17 mouse cellular contexts compared by ENCODE assay signal in the genomic region with DNA sequence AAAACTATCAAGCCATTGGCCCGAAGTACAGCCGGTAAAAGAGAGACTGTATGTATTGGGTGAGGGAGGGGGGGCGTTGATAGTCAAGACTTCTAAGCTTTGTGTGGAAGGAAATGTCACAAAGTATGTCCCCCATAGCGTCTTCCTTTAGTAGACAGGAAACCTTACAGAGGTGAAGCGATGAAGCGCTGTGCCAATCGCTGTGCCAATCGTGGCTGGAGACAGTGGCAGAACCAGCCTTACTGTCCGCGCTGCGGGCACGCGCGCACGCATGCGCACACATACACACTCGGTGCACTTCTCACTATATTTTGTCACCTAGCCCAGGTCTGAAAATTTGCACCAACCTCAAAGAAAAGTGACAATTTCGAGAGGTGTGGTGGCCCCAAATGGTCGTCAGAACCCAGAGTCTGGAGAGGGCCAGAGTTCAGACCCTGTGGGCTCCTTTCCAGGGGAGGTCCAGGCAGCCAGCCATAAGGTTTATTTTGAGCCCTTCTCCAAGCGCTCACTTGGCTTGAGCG. TPM values are rescaled to one million over a fixed set of nuclear protein-coding genes. Genes with fewer than 3 reads are reported as not detected.
DNase-seq lines count a peak whose midpoint lies in the region; ATAC-seq lines count a peak whose summit lies in the region.
"Had no signal": no experiment of that assay in that cellular context is flagged by ENCODE, and none has a peak within 500 bp of the region (broad histone marks: within the 10 kb centered on the region; RNA-seq: fewer than 3 reads in every experiment).

No protein-coding gene starts in this region.

- ATAC-seq in forebrain, embryonic 15.5 days (replicated peaks) = no peak
- ATAC-seq in forebrain, embryonic 11.5 days (replicated peaks; ENCODE audit: low FRiP score) = no peak
- ATAC-seq in limb, embryonic 12.5 days (ENCODE audit: insufficient number of reproducible peaks, insufficient read depth, low FRiP score, low TSS enrichment, low read depth) = no peak
- ATAC-seq in midbrain, embryonic 13.5 days = no peak

- peak overlapping the region; percentile 44 for H3K4me2 ChIP-seq in forebrain, embryonic 15.5 days (replicated peaks)
- H3K4me2 ChIP-seq in forebrain, embryonic 11.5 days (ENCODE audit: low read depth, low read length, severe bottlenecking) = no peak overlapping the region
- 0 out of 2 replicates have a peak overlapping the region, but pooled peaks have one; percentile 2 for H3K4me2 ChIP-seq in limb, embryonic 12.5 days
- H3K4me2 ChIP-seq in midbrain, embryonic 13.5 days (replicated peaks) = peak overlapping the region; percentile 23; the same call in 1 of the 2 replicates
- H3K4me2 ChIP-seq: embryonic facial prominence, embryonic 12.5 days; liver, embryonic 11.5 days; midbrain, embryonic 12.5 days had no signal

- no peak overlapping the region for H3K9ac ChIP-seq in forebrain, embryonic 15.5 days (replicated peaks)
- H3K9ac ChIP-seq in forebrain, embryonic 11.5 days (ENCODE audit: low read length) = no peak overlapping the region
- H3K9ac ChIP-seq in limb, embryonic 12.5 days (replicated peaks) = no peak overlapping the region
- no peak overlapping the region for H3K9ac ChIP-seq in midbrain, embryonic 13.5 days (replicated peaks)
- H3K9ac ChIP-seq: embryonic facial prominence, embryonic 12.5 days; midbrain, embryonic 12.5 days had no signal

- no peaks in the 10 kb centered on the region for H3K9me3 ChIP-seq in forebrain, embryonic 15.5 days
- H3K9me3 ChIP-seq in forebrain, embryonic 11.5 days (ENCODE audit: control insufficient read depth, low read length) = no peaks in the 10 kb centered on the region
- no peaks in the 10 kb centered on the region for H3K9me3 ChIP-seq in limb, embryonic 12.5 days
- H3K9me3 ChIP-seq in limb, embryonic 10.5 days (replicated peaks) = no peaks in the 10 kb centered on the region
- H3K9me3 ChIP-seq in midbrain, embryonic 13.5 days = no peaks in the 10 kb centered on the region
- H3K9me3 ChIP-seq: embryonic facial prominence, embryonic 12.5 days; midbrain, embryonic 12.5 days had no signal

- peaks cover 21% of the 10 kb centered on the region for H3K4me1 ChIP-seq in forebrain, embryonic 15.5 days
- no peaks in the 10 kb centered on the region for H3K4me1 ChIP-seq in forebrain, embryonic 11.5 days (replicated peaks; ENCODE audit: control insufficient read depth, insufficient read depth, low read length)
- H3K4me1 ChIP-seq in limb, embryonic 12.5 days (replicated peaks) = peaks cover 5% of the 10 kb centered on the region
- peaks cover 27% of the 10 kb centered on the region for H3K4me1 ChIP-seq in limb, embryonic 10.5 days
- H3K4me1 ChIP-seq in midbrain, embryonic 13.5 days (replicated peaks) = peaks cover 3% of the 10 kb centered on the region

- no peak for DNase-seq in forebrain, embryonic 11.5 days (ENCODE audit: low spot score)
- DNase-seq in limb, embryonic 10.5 days (ENCODE audit: low spot score) = no peak
- DNase-seq in skeletal muscle tissue, adult 2 months (ENCODE audit: low read depth, low spot score) = peak; percentile 18
- DNase-seq in ovary, postnatal 36 days (ENCODE audit: low spot score) = no peak
- DNase-seq: adrenal gland, adult 8-10 months; cerebellum, adult 11 months; kidney, postnatal 4 days; lung, adult 2 months; lung, postnatal 4 days had no signal

- WGBS in forebrain, embryonic 15.5 days = 41% methylated on average over 21 of the region's 21 CpGs
- WGBS in forebrain, embryonic 11.5 days = 41% methylated on average over 21 of the region's 21 CpGs
- 37% methylated on average over 21 of the region's 21 CpGs for WGBS in limb, embryonic 12.5 days
- 40% methylated on average over 21 of the region's 21 CpGs for WGBS in limb, embryonic 10.5 days
- 48% methylated on average over 21 of the region's 21 CpGs for WGBS in midbrain, embryonic 13.5 days

- H3K36me3 ChIP-seq in forebrain, embryonic 15.5 days = no peaks in the 10 kb centered on the region
- no peaks in the 10 kb centered on the region for H3K36me3 ChIP-seq in forebrain, embryonic 11.5 days (ENCODE audit: control insufficient read depth, insufficient read depth, low read length)
- H3K36me3 ChIP-seq in limb, embryonic 12.5 days = no peaks in the 10 kb centered on the region
- H3K36me3 ChIP-seq in limb, embryonic 10.5 days = no peaks in the 10 kb centered on the region
- no peaks in the 10 kb centered on the region for H3K36me3 ChIP-seq in midbrain, embryonic 13.5 days
- H3K36me3 ChIP-seq: embryonic facial prominence, embryonic 12.5 days; midbrain, embryonic 12.5 days had no signal

- H3K27me3 ChIP-seq in forebrain, embryonic 15.5 days = peaks cover 57% of the 10 kb centered on the region
- peaks cover 57% of the 10 kb centered on the region for H3K27me3 ChIP-seq in forebrain, embryonic 11.5 days (ENCODE audit: control insufficient read depth, insufficient read depth, low read length)
- H3K27me3 ChIP-seq in limb, embryonic 12.5 days = peaks cover 71% of the 10 kb centered on the region
- peaks cover 80% of the 10 kb centered on the region for H3K27me3 ChIP-seq in limb, embryonic 10.5 days (ENCODE audit: low read depth, poor library complexity, severe bottlenecking)
- H3K27me3 ChIP-seq in midbrain, embryonic 13.5 days = peaks cover 76% of the 10 kb centered on the region

- H3K4me3 ChIP-seq in forebrain, embryonic 15.5 days = 0 out of 2 replicates have a peak overlapping the region, but pooled peaks have one; percentile 6
- H3K4me3 ChIP-seq in forebrain, embryonic 11.5 days (ENCODE audit: low read depth, low read length) = no peak overlapping the region
- no peak overlapping the region for H3K4me3 ChIP-seq in limb, embryonic 12.5 days (replicated peaks)
- no peak overlapping the region for H3K4me3 ChIP-seq in limb, embryonic 10.5 days
- 0 out of 2 replicates have a peak overlapping the region, but pooled peaks have one; percentile 2 for H3K4me3 ChIP-seq in midbrain, embryonic 13.5 days (replicated peaks)
- H3K4me3 ChIP-seq: embryonic facial prominence, embryonic 12.5 days; midbrain, embryonic 12.5 days had no signal

- no peak overlapping the region for H3K27ac ChIP-seq in forebrain, embryonic 15.5 days (replicated peaks)
- H3K27ac ChIP-seq in forebrain, embryonic 11.5 days (ENCODE audit: low read depth, low read length) = no peak overlapping the region
- H3K27ac ChIP-seq in limb, embryonic 12.5 days = no peak overlapping the region
- H3K27ac ChIP-seq in limb, embryonic 10.5 days = no peak overlapping the region
- no peak overlapping the region for H3K27ac ChIP-seq in midbrain, embryonic 13.5 days
- H3K27ac ChIP-seq: embryonic facial prominence, embryonic 12.5 days; midbrain, embryonic 12.5 days had no signal

RNA-seq across cellular contexts. Expression of gene Neurog3, which starts 5.1 kb away (rescaled TPM):
- 0.24 TPM in 1 of 2 replicates, not detected in the other for polyA plus RNA-seq in forebrain, embryonic 15.5 days (2015; fragmentation: Nextera tagmentation; extraction: Ambion mirVana)
- polyA plus RNA-seq in forebrain, embryonic 11.5 days (2014; fragmentation: Nextera tagmentation; extraction: Ambion mirVana) = 0.23 and 0.48 TPM in 2 replicates
- polyA plus RNA-seq in limb, embryonic 12.5 days (2016; fragmentation: Nextera tagmentation; extraction: Ambion mirVana) = not detected in 2 replicates
- polyA plus RNA-seq in limb, embryonic 10.5 days (2016; fragmentation: Nextera tagmentation; extraction: Ambion mirVana) = not detected in 2 replicates
- polyA plus RNA-seq in midbrain, embryonic 13.5 days (2015; fragmentation: Nextera tagmentation; extraction: Ambion mirVana) = 0.48 and 0.65 TPM in 2 replicates
- polyA plus RNA-seq: heart, postnatal 0 days; kidney, embryonic 14.5 days; liver, embryonic 11.5 days; lung, adult 2 months; midbrain, embryonic 12.5 days had no signal

RNA-seq across cellular contexts. Expression of gene Fam241b, which starts 15.9 kb away (rescaled TPM):
- polyA plus RNA-seq in forebrain, embryonic 15.5 days (2015; fragmentation: Nextera tagmentation; extraction: Ambion mirVana) = 149 and 150 TPM in 2 replicates
- 8.0 and 9.3 TPM in 2 replicates for polyA plus RNA-seq in forebrain, embryonic 11.5 days (2014; fragmentation: Nextera tagmentation; extraction: Ambion mirVana)
- polyA plus RNA-seq in limb, embryonic 12.5 days (2016; fragmentation: Nextera tagmentation; extraction: Ambion mirVana) = 18.7 and 19.0 TPM in 2 replicates
- 9.0 and 12.6 TPM in 2 replicates for polyA plus RNA-seq in limb, embryonic 10.5 days (2016; fragmentation: Nextera tagmentation; extraction: Ambion mirVana)
- polyA plus RNA-seq in midbrain, embryonic 13.5 days (2015; fragmentation: Nextera tagmentation; extraction: Ambion mirVana) = 110 and 118 TPM in 2 replicates

Comparison
In these comparisons a context has a peak if more than half of its experiments do, and no peak if none do; other contexts are left out.
1. H3K4me3 ChIP-seq: peak in forebrain, embryonic 15.5 days (single experiment) and midbrain, embryonic 13.5 days (single experiment); none in forebrain, embryonic 11.5 days (single experiment), limb, embryonic 12.5 days (single experiment) and limb, embryonic 10.5 days (single experiment).